Mouse (Mus musculus): ENCODE results near the gene Rassf4.
A peak's percentile ranks its signal among the peaks of the same experiment; 100 is the strongest.
"Not testable (repeated sequence)": the region's sequence is repeated elsewhere in the genome, so short reads cannot be mapped to it uniquely, and the experiment has no call there.

Gene Rassf4

GRCm38 (mm10) chr6:116637496-116637895, 36.3 kb downstream of the Rassf4 start:
- DNase-seq (ENCODE audit: low read depth in 2 of 2, low spot score in 2 of 2), result no peak

- DNase-seq (ENCODE audit: low read depth in 2 of 2, low spot score in 2 of 2), result no peak
These were observed 37.0 kb downstream of the Rassf4 start for GRCm38 (mm10) chr6:116636581-116637235.

- DNase-seq (ENCODE audit: low read depth in 2 of 2, low spot score in 2 of 2), result no peak
These were observed 38.2 kb downstream of the Rassf4 start for GRCm38 (mm10) chr6:116635251-116636180.

GRCm38 (mm10) chr6:116633741-116634695, 39.7 kb downstream of the Rassf4 start:
- DNase-seq (ENCODE audit: low read depth in 2 of 2, low spot score in 2 of 2), result no peak

GRCm38 (mm10) chr6:116632129-116632528, 41.6 kb downstream of the Rassf4 start:
- peak; percentile 46 to 64 for DNase-seq (ENCODE audit: low read depth in 2 of 2, low spot score in 2 of 2)

- no peak for DNase-seq (ENCODE audit: low read depth in 2 of 2, low spot score in 2 of 2)
These were observed 44.0 kb downstream of the Rassf4 start for GRCm38 (mm10) chr6:116629766-116630165.

- DNase-seq (ENCODE audit: low read depth in 2 of 2, low spot score in 2 of 2), result peak; percentile 43 to 63
These were observed 45.1 kb downstream of the Rassf4 start, which contains the start of gene Zfp422 for GRCm38 (mm10) chr6:116628539-116629171. Zfp422 (minus strand) TSS chr6:116628999.

- no peak for DNase-seq (ENCODE audit: low read depth in 2 of 2, low spot score in 2 of 2)
These were observed 45.7 kb downstream of the Rassf4 start for GRCm38 (mm10) chr6:116628095-116628494.

GRCm38 (mm10) chr6:116626417-116626816, 47.3 kb downstream of the Rassf4 start:
- not testable (repeated sequence) for DNase-seq (ENCODE audit: low read depth in 2 of 2, low spot score in 2 of 2)

- no peak for DNase-seq (ENCODE audit: low read depth in 2 of 2, low spot score in 2 of 2)
These were observed 52.3 kb downstream of the Rassf4 start for GRCm38 (mm10) chr6:116621318-116622023.

- no peak for DNase-seq (ENCODE audit: low read depth in 2 of 2, low spot score in 2 of 2)
These were observed 55.7 kb downstream of the Rassf4 start for GRCm38 (mm10) chr6:116618073-116618472.

GRCm38 (mm10) chr6:116615719-116616118, 58.0 kb downstream of the Rassf4 start:
- DNase-seq (ENCODE audit: low read depth in 2 of 2, low spot score in 2 of 2), result no peak

- DNase-seq (ENCODE audit: low read depth in 2 of 2, low spot score in 2 of 2), result no peak
These were observed 66.5 kb downstream of the Rassf4 start for GRCm38 (mm10) chr6:116607230-116607629.

GRCm38 (mm10) chr6:116600969-116601368, 72.8 kb downstream of the Rassf4 start:
- not testable (repeated sequence) for DNase-seq (ENCODE audit: low read depth in 2 of 2, low spot score in 2 of 2)

GRCm38 (mm10) chr6:116584095-116584494, 89.7 kb downstream of the Rassf4 start, which contains the start of gene Olfr215:
Olfr215 (minus strand) TSS chr6:116584195.
- DNase-seq (ENCODE audit: low read depth in 2 of 2, low spot score in 2 of 2), result no peak
